Mouse (Mus musculus) limb, embryonic 15.5 days (tissue): ENCODE results near the gene Tnk2. TPM values are rescaled to one million over a fixed set of nuclear protein-coding genes. Genes with fewer than 3 reads are reported as not detected.
"Not testable (repeated sequence)": the region's sequence is repeated elsewhere in the genome, so short reads cannot be mapped to it uniquely, and the experiment has no call there.

Experiments used
- ATAC-seq: fragments of 200-750 bp; cut with Nextera tagmentation; 2 replicates; pipeline ENCODE4 v1.8.0; 2017; ENCODE audit warnings: low read depth, moderate TSS enrichment; ENCODE audit not compliant: insufficient number of reproducible peaks, low FRiP score, low TSS enrichment
- H3K27ac ChIP-seq: fragments of 300-500 bp; sonication (generic); 2 replicates; pipeline ENCODE4 v1.5.1; 2015; ENCODE audit warnings: moderate library complexity, mild to moderate bottlenecking, inconsistent platforms
- H3K27me3 ChIP-seq: fragments of 300-500 bp; sonication (generic); 2 replicates; pipeline ENCODE4 v1.6.1; 2015; ENCODE audit warnings: inconsistent platforms
- H3K36me3 ChIP-seq: fragments of 300-500 bp; sonication (generic); 2 replicates; pipeline ENCODE4 v1.6.1; 2015; ENCODE audit warnings: inconsistent platforms
- H3K4me1 ChIP-seq: fragments of 300-500 bp; sonication (generic); 2 replicates; pipeline ENCODE4 v1.6.1; 2015; ENCODE audit warnings: inconsistent platforms
- H3K4me2 ChIP-seq: fragments of 300-500 bp; sonication (generic); 2 replicates; pipeline ENCODE4 v1.6.1; 2015; ENCODE audit warnings: mild to moderate bottlenecking, inconsistent platforms
- H3K4me3 ChIP-seq: fragments of 300-500 bp; sonication (generic); 2 replicates; pipeline ENCODE4 v1.5.1; 2015; ENCODE audit warnings: mild to moderate bottlenecking, inconsistent platforms
- H3K9ac ChIP-seq: fragments of 300-500 bp; sonication (generic); 2 replicates; pipeline ENCODE4 v1.6.1; 2015; ENCODE audit warnings: inconsistent platforms
- H3K9me3 ChIP-seq: fragments of 300-500 bp; sonication (generic); 2 replicates; pipeline ENCODE4 v1.6.1; 2016; ENCODE audit warnings: inconsistent platforms
- WGBS: fragments of 180-500 bp; shearing (Covaris S2); methylation state at CpG from one replicate; pipeline ENCODE4 v1.1.7; 2015; 5-methylcytosine and 5-hydroxymethylcytosine counted together
- polyA plus RNA-seq: library from polyadenylated mRNA; unstranded; fragments of >200 nt; fragmentation: Nextera tagmentation; extraction: Ambion mirVana; gene quantifications from 2 replicates; pipeline ENCODE4 v1.2.1, GENCODE M21; 2015

Tnk2 gene
- polyA plus RNA-seq, 1 experiment from 2014 or later = 13.9 TPM

GRCm38 (mm10) chr16:32636871-32637521 is 6.7 kb upstream of the Tnk2 start:
- Histone ChIP-seq H3K4me1 (peaks cover 13% of the 10 kb centered on the region; the same call in 1 of the 2 replicates), H3K36me3 (peaks cover 3% of the 10 kb centered on the region; the same call in 1 of the 2 replicates), H3K4me2 (no peak overlapping the region), H3K27ac (no peak overlapping the region), H3K27me3 (no peaks in the 10 kb centered on the region), H3K9ac (no peak overlapping the region), H3K4me3 (no peak overlapping the region), H3K9me3 (no peaks in the 10 kb centered on the region)
- WGBS = 17% methylated on average over 6 of the region's 6 CpGs
- no peak for ATAC-seq

GRCm38 (mm10) chr16:32638476-32638875 is 5.2 kb upstream of the Tnk2 start:
- no peak overlapping the region for H3K9ac ChIP-seq
- ATAC-seq = no peak
- H3K4me2 ChIP-seq = no peak overlapping the region
- WGBS = 12% methylated on average over 8 of the region's 8 CpGs
- H3K27me3 ChIP-seq = no peaks in the 10 kb centered on the region
- H3K36me3 ChIP-seq = no peaks in the 10 kb centered on the region
- no peak overlapping the region for H3K4me3 ChIP-seq
- no peaks in the 10 kb centered on the region for H3K9me3 ChIP-seq
- H3K4me1 ChIP-seq = peaks cover 19% of the 10 kb centered on the region; the same call in 1 of the 2 replicates
- H3K27ac ChIP-seq = no peak overlapping the region

DNA sequence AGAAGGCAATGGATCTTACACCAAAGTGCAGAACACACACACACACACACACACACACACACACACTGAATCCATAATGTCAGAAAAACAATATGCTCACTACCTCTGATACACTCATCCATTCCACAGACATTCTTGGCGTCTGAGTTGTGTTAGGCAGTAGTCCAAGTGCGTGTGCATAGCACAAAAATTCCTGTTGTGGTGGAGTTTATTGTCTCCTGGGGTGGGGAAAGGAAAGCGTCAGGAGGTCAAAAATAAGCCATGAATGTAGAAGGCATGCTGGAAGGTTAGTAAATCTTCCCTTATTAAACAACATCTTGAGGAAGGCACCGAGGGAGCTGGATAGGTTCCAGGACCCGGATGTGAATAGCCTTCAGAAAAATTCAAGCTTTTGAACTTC is 3.6 kb upstream of the Tnk2 start:
- Histone ChIP-seq H3K4me3 (no peak overlapping the region), H3K4me2 (no peak overlapping the region), H3K9ac (no peak overlapping the region), H3K27me3 (no peaks in the 10 kb centered on the region), H3K27ac (no peak overlapping the region; the same call in 1 of the 2 replicates), H3K4me1 (peaks cover 26% of the 10 kb centered on the region), H3K9me3 (no peaks in the 10 kb centered on the region), H3K36me3 (no peaks in the 10 kb centered on the region)
- WGBS = 20% methylated on average over 5 of the region's 5 CpGs
- no peak for ATAC-seq

DNA sequence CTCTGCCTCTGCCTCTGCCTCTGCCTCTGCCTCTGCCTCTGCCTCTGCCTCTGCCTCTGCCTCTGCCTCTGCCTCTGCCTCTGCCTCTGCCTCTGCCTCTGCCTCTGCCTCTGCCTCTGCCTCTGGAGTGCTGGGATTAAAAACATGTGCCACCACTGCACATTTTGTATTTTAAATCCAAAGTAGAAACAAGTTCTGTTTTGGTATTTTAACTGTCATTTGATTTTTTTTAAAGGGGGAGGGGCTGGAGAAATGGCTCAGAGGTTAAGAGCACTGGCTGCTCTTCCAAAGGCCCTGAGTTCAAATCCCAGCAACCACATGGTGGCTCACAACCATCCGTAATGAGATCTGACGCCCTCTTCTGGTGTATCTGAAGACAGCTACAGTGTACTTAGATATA is 3.0 kb upstream of the Tnk2 start:
- H3K4me3 ChIP-seq, H3K9me3 ChIP-seq, H3K27me3 ChIP-seq, H3K27ac ChIP-seq, H3K4me2 ChIP-seq, H3K9ac ChIP-seq, ATAC-seq, H3K36me3 ChIP-seq: not testable (repeated sequence)
- peaks cover 32% of the 10 kb centered on the region for H3K4me1 ChIP-seq
- 77% methylated on average over 2 of the region's 2 CpGs for WGBS

DNA sequence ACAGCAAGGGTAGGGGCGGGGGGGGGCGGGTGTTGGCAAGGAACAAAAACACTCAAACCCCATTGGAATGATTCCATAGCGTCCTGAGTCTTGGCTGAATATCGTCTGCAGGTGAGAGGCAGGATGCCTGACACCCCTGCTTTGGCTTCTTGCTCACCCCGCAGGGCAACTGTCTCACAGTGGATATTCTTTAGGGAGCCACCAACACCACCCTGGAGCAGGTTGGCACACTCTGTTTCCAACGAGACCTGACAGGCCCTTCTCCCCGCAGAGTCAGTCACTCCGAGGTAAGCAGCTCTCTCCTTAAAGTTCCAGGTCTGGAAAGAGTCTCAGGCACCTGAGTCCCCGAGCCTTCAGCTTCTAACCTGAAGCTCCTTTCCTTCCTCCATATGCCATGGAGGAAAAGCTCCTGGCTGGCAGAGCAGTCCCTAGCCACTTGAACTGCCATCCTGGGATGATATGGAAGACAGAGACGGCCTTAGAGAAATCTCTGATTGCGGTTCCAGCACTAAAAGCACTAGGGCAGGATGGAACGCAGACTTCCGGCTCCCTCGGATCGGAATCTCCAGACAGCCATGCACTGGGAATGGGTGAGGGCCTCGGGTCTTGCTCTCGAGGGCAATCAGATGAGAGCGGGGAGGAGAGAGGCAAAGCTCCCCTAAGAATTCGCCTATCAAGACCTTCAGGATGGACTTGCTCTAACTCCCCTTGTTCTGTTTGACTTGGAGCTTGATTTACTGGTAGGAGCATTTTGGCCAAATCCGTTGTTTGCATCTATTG is 2.0 kb upstream of the Tnk2 start:
- H3K4me3 ChIP-seq = no peak overlapping the region
- no peak overlapping the region for H3K27ac ChIP-seq
- peaks cover 39% of the 10 kb centered on the region for H3K4me1 ChIP-seq
- no peaks in the 10 kb centered on the region for H3K9me3 ChIP-seq
- WGBS = 57% methylated on average over 19 of the region's 20 CpGs
- ATAC-seq = no peak
- no peak overlapping the region for H3K4me2 ChIP-seq
- no peak overlapping the region for H3K9ac ChIP-seq
- no peaks in the 10 kb centered on the region for H3K36me3 ChIP-seq
- no peaks in the 10 kb centered on the region for H3K27me3 ChIP-seq

DNA sequence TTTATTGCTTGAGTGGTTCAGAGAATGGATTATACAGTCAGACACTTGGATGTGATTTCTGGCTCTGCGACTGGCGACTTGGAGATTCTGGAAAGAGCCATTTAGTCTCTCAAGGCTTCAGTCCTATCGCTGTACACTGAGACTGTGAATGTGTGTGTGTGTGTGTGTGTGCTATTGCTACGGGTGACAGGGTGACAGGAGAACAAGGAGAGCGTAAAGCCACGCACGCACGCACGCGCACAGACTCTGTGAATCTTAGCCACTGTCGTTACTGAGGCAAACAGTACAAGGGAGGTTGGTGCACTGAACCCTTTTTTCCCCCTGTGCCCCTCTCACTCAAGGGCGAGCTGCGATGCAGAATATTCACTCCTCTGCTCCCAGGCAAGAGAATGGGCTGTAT is 1.4 kb upstream of the Tnk2 start:
- Histone ChIP-seq H3K36me3 (no peaks in the 10 kb centered on the region), H3K4me1 (peaks cover 39% of the 10 kb centered on the region), H3K27me3 (no peaks in the 10 kb centered on the region), H3K4me3 (no peak overlapping the region), H3K4me2 (no peak overlapping the region), H3K9ac (no peak overlapping the region), H3K9me3 (no peaks in the 10 kb centered on the region), H3K27ac (no peak overlapping the region)
- 70% methylated on average over 13 of the region's 13 CpGs for WGBS
- no peak for ATAC-seq

DNA sequence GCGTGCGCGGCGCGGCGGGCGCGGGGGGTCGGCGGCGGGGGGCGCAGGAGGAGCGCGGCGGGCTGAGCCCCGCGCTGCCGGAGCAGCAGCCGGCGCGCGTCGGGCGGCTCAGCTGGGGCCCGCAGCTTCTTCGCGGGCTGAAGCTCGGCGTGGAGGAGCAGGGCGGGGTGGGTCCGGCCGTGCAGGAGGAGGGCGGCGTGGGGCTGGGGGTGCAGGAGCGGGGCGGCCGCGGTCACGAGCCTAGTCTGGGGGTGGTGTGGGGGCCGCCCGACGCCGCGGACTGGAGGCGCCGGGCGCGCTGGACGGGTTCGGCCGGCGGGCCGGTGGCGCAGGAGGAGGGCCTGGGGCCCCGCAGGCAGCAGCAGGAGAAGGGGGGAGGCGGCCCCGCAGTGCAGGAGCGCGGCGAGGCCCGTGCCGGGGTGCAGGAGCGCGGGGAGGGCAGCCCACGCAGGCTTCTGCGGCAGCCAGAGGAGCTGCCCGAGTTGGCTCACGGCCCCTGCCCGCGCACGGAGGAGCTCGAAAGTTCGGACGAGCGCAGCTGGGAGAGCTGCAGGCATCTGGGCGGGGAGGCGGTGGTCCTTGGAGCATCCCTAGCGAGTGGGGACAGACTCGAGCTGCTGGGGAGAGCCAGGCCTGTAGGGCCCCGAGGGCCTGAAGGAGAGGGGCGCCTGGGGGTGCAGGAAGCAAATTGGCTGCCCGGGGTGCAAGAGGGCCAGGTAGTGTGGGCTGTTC is 561 bp downstream of the Tnk2 start:
- H3K4me1 ChIP-seq = peaks cover 41% of the 10 kb centered on the region
- H3K4me2 ChIP-seq = peak overlapping the region; percentile 83
- peak overlapping the region; percentile 94 for H3K4me3 ChIP-seq
- peak overlapping the region; percentile 90 for H3K9ac ChIP-seq
- WGBS = under 1% methylated on average over 52 of the region's 82 CpGs
- H3K9me3 ChIP-seq = no peaks in the 10 kb centered on the region
- H3K36me3 ChIP-seq = no peaks in the 10 kb centered on the region
- H3K27me3 ChIP-seq = no peaks in the 10 kb centered on the region
- peak; percentile 42 for ATAC-seq
- peak overlapping the region; percentile 91 for H3K27ac ChIP-seq

GRCm38 (mm10) chr16:32644801-32645170 is 1.1 kb downstream of the Tnk2 start:
- peak overlapping the region; percentile 83 for H3K4me2 ChIP-seq
- peak overlapping the region; percentile 94 for H3K4me3 ChIP-seq
- WGBS = 9% methylated on average over 12 of the region's 12 CpGs
- peak overlapping the region; percentile 91 for H3K27ac ChIP-seq
- ATAC-seq = no peak
- no peaks in the 10 kb centered on the region for H3K36me3 ChIP-seq
- no peaks in the 10 kb centered on the region for H3K9me3 ChIP-seq
- H3K9ac ChIP-seq = peak overlapping the region; percentile 90
- H3K27me3 ChIP-seq = no peaks in the 10 kb centered on the region
- H3K4me1 ChIP-seq = peaks cover 41% of the 10 kb centered on the region

GRCm38 (mm10) chr16:32645361-32645914 is 1.8 kb downstream of the Tnk2 start:
- WGBS = 20% methylated on average over 14 of the region's 14 CpGs
- Histone ChIP-seq H3K9ac (peak overlapping the region; percentile 90; the same call in 1 of the 2 replicates), H3K4me1 (peaks cover 35% of the 10 kb centered on the region), H3K9me3 (no peaks in the 10 kb centered on the region), H3K27ac (no peak overlapping the region), H3K4me3 (peak overlapping the region; percentile 94), H3K4me2 (peak overlapping the region; percentile 83), H3K27me3 (no peaks in the 10 kb centered on the region), H3K36me3 (no peaks in the 10 kb centered on the region)
- no peak for ATAC-seq

DNA sequence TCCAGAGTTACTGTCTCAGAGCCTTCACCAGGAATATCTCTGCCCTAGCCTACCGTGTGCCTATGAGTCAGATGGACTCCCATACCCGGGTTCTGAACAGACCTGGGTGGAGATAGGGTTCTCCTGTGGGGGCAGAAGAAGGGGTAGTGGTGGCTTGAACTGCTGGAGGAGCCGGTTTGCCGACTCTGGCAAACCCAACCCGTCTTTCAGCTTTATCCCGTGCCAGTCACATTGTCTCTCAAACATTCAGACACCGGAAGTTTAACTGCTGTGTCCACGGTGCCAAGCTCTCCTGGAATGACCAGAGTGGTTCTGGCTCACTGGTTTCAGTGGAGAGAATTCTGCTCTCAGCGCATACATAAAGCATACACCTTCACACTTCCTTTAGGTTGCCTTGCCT is 2.3 kb downstream of the Tnk2 start:
- peaks cover 38% of the 10 kb centered on the region for H3K4me1 ChIP-seq
- peak overlapping the region; percentile 94 for H3K4me3 ChIP-seq
- H3K4me2 ChIP-seq = peak overlapping the region; percentile 83
- ATAC-seq = no peak
- H3K27me3 ChIP-seq = no peaks in the 10 kb centered on the region
- H3K27ac ChIP-seq = no peak overlapping the region
- H3K9ac ChIP-seq = no peak overlapping the region
- H3K9me3 ChIP-seq = no peaks in the 10 kb centered on the region
- no peaks in the 10 kb centered on the region for H3K36me3 ChIP-seq
- WGBS = 73% methylated on average over 9 of the region's 9 CpGs

DNA sequence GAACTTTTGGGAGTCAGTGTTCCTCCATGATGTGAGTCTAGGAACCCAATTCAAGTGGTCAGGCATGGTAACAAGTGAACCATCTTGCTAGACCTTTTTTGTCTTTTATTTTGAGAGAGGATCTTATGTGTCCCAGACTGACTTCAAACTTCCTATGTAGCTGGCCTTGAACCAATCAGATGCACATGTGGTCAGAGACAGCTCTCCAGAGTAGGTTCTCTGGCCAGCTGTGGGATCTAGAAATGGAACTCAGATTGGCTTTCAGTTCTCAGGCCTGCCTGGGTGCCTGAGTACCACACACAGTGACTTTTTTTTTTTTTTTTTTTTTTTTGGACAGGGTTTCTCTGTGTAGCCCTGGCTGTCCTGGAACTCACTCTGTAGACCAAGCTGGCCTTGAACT is 4.0 kb downstream of the Tnk2 start:
- peaks cover 25% of the 10 kb centered on the region for H3K4me1 ChIP-seq
- no peak overlapping the region for H3K27ac ChIP-seq
- H3K9me3 ChIP-seq = no peaks in the 10 kb centered on the region
- no peak for ATAC-seq
- H3K4me2 ChIP-seq = no peak overlapping the region
- H3K36me3 ChIP-seq = peaks cover 6% of the 10 kb centered on the region; the same call in 1 of the 2 replicates
- no peak overlapping the region for H3K4me3 ChIP-seq
- no peak overlapping the region for H3K9ac ChIP-seq
- no peaks in the 10 kb centered on the region for H3K27me3 ChIP-seq

DNA sequence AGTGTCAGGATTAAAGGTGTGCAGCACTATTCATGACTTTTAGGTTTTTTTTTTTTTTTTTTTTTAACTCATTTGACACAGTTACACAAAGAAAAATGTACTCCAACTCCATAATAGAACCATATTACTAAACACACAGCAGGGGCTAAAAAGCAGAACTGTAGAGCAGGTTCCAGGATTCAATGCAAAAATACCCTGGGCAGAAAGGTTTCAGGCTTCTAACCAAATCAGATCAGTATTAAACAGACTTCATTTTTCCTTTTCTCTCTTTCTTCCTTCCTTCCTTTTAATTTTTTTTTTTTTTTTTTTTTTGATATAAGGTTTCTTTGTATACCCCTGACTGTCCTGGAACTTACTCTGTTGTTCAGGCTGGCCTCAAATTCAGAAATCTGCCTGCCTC is 6.8 kb downstream of the Tnk2 start:
- ATAC-seq = no peak
- H3K4me1 ChIP-seq = peaks cover 20% of the 10 kb centered on the region
- H3K36me3 ChIP-seq = peaks cover 8% of the 10 kb centered on the region
- no peak overlapping the region for H3K9ac ChIP-seq
- no peak overlapping the region for H3K4me3 ChIP-seq
- H3K27ac ChIP-seq = no peak overlapping the region
- no peaks in the 10 kb centered on the region for H3K9me3 ChIP-seq
- H3K27me3 ChIP-seq = no peaks in the 10 kb centered on the region
- H3K4me2 ChIP-seq = no peak overlapping the region
